Mouse (Mus musculus) bone marrow, adult 2 months (tissue): ENCODE measurements around the gene Cyth1.

Experiments
- CTCF ChIP-seq: fragments of 200-500 bp; IDR thresholded peaks from 2 replicates; pipeline ENCODE4 v1.5.1; 2011; ENCODE audit warnings: low read length, control low read depth; ENCODE audit not compliant: control insufficient read depth, insufficient read depth
- POLR2A ChIP-seq: fragments of 200-500 bp; IDR thresholded peaks from 2 replicates; pipeline ENCODE4 v1.6.1; 2011; ENCODE audit warnings: low read depth, mild to moderate bottlenecking, control low read depth, low read length, borderline replicate concordance; ENCODE audit not compliant: control insufficient read depth

DNA sequence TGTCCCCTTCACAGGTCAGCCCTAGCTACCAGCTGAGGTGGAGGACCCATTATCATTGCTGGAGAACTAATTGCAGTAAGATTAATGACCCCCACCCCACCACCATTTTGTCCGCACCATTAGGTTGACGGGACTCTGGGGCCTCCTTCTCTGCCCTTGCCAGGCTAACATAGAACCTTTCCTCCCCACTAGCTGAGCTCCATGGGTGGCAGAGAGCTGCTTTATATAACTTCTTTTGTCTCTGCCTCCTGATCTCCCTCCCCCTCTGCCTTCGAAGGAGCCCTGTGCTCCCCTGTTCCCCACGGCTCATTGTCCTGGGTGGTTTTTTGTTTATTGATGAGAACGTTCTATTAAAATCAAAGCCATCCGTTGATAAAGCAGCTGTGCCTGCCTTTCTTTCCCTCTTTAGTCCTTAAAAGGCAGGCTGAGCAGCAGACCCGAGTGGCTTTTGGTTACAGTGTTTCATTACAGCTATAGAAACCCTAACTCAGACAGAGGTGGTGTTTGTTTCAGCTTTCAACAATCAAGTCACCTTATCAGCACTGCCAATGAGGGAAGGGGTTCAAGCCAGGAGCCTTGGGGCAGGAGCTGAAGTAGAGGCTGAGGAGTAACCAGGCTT, 105.7 kb downstream of the Cyth1 start:
- TF ChIP-seq CTCF (no peak), POLR2A (no peak)
